Mouse (Mus musculus): ENCODE data around the gene Xpc. TPM values are rescaled to one million over a fixed set of nuclear protein-coding genes. Genes with fewer than 3 reads are reported as not detected.

The Xpc gene
- polyA plus RNA-seq (2017; shearing (Covaris generic)), result 10 to 100 TPM; 26.9 to 37.8 TPM

GRCm38 (mm10) chr6:91515545-91516449 is at the start of gene Xpc, which contains the start of gene Lsm3:
Xpc (minus strand) TSS chr6:91515888.
Lsm3 (plus strand) TSS chr6:91515928.

GRCm38 (mm10) chr6:91472868-91473804 is 42.6 kb downstream of the Xpc start, which contains the start of the genes Chchd4 and Tmem43:
Chchd4 (minus strand) TSS chr6:91473546.
Tmem43 (plus strand) TSS chr6:91473703.

Other genes starting within 250 kb of the Xpc start
- 1 to 10 TPM in 1 of 2 experiments, under 1 TPM in 1; 0.13 to 1.2 TPM for gene Wnt7a, start 104.5 kb downstream of the Xpc start, polyA plus RNA-seq (2017; shearing (Covaris generic))
- gene Chchd4, start 42.3 kb downstream of the Xpc start, polyA plus RNA-seq (2017; shearing (Covaris generic)), result 10 to 100 TPM; 12.7 to 25.5 TPM
- gene Tmem43, start 42.2 kb downstream of the Xpc start, polyA plus RNA-seq (2017; shearing (Covaris generic)), result 10 to 100 TPM; 57.1 to 65.7 TPM
- 100 to 1,000 TPM; 112 to 120 TPM for gene Lsm3, start within 50 bp of the Xpc start, polyA plus RNA-seq (2017; shearing (Covaris generic))
- 10 to 100 TPM; 32.2 to 52.9 TPM for gene Slc6a6, start 168.2 kb upstream of the Xpc start, polyA plus RNA-seq (2017; shearing (Covaris generic))